Mouse (Mus musculus): ENCODE data around the gene Ehd3. TPM values are rescaled to one million over a fixed set of nuclear protein-coding genes. Genes with fewer than 3 reads are reported as not detected.
"Not testable (repeated sequence)": the region's sequence is repeated elsewhere in the genome, so short reads cannot be mapped to it uniquely, and the experiment has no call there.

Gene Ehd3
- total RNA-seq, 2 experiments from 2014 or later = 39.1 to 40.8 TPM

DNA sequence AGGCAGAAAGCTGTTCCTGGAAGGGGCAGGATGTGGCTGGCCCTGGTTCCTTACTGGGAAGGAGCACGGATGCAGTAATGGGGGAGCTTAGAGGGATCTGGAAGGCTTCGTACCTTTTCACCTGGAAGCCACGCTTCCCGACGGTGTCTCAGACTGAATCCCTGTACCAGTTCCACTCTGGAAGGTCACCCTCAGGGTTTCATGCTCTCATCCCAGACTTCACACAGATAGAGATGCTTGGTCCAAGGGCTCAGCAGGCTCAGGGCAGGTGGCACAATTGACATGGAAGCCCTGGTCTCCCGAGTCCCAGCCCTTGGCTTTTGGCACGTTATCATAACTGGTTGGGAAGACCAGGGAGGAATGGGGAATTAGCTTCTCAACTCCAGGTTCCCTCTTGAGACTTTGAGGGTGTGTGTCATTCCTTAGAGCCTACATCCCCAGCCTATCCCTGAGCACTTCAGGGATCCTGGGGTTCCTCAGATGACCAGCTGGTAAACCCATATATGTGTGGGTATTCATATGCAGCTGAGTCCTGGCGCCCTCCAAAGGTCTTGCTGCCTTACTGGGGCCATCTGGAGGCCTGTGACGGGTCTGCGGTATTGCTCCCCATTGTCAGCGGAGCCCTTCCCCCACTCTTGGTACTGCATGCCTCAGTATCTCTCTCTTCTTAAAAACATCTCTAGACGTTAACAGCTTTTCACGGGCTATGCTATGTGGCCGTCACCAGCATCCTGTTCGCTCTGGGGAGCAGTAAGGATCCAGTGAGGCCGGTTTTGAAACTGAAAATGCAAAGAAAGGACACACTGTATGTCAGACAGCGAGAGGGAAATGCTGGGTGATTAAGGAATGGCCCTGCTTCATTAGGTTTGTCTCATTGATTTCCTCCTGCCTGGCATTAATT, 19.4 kb downstream of the Ehd3 start:
- DNase-seq = no peak
- intact Hi-C loops (cut with DNase I) = no loop called here

DNA sequence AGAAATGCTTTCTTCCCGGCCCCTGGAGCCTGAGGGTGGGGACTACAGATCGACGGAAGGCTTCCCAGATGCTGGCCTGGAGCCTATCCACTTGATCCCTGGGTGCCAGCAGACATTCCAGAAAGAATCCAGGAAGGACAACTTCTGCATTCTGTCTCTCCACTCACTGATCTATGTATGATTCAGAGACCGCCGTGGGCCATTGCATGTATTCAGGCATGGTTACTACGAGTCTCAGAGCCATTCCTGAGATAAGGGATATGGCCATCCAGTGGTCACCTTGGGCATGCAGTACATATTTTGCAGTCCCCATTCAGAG, 20.0 kb downstream of the Ehd3 start:
- DNase-seq = no peak
- intact Hi-C loops (cut with DNase I) = no loop called here

DNA sequence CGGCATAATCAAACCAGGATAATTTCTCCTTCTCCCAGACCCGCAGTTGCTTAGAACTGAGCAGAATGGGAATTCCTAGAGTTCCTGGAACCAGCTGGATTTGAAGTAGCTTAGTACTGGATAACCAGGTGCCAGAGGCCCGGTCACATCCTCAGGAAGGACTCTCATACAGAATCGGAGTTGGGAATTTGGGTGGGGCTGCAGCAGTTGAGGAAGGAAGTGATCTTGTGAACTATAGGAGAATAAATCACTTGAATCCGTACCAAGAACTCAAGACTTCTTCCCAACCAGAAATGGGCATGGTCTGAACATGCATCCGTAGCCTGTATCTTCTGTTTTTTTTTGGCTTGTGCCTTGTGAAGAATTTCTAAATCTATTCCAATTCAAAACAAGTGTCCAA, 22.2 kb downstream of the Ehd3 start:
- no peak for DNase-seq
- intact Hi-C loops (cut with DNase I) = no loop called here

DNA sequence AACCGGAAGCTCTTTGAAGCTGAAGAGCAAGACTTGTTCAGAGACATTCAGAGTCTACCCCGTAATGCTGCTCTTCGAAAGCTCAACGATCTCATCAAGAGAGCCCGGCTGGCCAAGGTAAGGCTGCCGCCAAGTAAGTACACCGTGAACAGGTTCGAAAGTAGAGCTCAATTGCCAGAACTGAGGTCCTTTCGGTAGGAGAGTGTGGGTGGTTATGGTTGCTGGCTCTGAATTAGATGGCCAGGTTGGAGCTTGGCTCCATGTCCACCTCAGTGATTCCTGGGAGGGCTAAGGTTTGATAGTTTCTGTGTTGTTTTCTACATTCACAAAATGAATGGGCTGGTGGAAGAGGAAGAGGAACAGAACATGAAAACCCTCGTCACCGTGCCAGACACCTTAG, 23.5 kb downstream of the Ehd3 start:
- intact Hi-C loops (cut with DNase I) = no loop called here
- DNase-seq = no peak

DNA sequence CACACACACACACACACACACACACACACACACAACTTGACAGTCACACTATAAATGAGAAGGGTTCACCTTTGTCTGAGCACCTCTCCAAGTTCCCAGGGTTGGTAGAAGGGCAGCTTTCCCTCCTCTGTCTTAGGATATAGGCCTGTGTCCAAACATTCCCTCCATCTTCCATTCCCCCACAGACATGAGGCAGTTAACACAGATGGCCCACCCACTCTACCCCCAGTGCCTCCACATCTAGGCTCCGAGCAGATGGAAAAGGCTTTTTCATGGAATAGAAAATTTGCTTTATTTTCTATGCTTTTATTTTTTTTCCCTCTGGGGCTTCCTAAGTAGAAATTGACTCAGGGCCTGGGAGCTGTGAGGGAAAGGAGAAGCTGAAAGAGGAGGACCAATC, 26.6 kb downstream of the Ehd3 start:
- DNase-seq = no peak
- intact Hi-C loops (cut with DNase I) = no loop called here

DNA sequence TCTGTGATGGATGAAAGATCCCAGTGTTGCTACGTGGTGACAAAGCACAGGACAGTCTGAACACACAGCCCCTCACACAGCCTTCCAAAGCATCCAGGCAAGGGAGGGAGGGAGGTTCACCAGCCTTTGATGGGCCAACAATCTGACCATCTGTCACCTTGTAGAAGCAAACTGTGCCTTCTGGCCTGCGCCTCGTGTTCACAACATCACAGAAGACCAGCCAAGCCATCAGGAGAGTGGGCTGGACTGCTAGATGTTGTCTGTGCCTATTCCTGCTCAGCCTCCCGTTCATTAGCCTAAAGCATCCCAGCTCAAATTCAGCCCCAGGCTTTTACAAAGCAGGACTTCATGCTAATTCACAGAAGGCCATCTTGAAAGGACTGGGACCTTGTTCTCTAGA, 27.5 kb downstream of the Ehd3 start:
- peak; percentile 60 for DNase-seq

DNA sequence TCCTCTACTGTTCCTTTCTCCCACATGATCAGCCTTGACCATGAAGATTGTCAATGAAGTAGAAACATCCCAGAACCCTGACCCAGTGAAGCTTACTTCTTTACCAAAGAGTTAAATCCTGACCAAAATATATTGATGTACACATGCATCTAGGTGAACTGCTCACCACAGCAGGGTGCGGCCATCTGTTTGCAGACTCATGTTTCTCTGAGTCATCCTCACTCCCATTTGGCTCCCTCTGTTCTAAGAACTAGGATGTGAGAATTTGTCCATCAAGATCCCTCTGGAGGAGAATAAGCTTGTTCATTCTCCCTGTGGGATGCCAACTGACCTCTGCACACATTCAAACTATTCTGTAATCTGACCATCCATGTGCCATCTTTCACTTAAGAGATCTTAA, 29.0 kb downstream of the Ehd3 start:
- intact Hi-C loops (cut with DNase I) = no loop called here
- DNase-seq = no peak

More for the DNA sequence above, 27.5 kb downstream of the Ehd3 start:
- intact Hi-C loops (cut with DNase I) = no loop called here

DNA sequence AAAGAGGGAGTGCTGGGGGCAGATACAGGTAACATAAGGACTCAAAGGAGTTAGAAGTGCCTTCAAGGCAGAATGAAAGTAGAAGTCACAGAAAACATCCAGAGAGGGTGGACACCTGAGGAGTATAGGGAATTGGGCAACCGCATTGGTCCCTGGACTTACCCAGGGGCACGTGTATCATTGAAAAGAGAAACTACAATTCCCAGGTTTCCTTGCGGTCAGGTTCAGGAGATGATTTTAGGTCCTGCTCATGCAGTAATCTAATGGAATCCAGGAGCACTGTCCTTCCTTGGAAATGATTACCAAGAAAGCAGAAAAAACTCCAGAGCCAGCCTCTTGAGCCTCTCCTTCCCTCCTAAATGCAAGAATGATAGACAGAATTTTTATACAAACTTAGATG, 29.5 kb downstream of the Ehd3 start:
- intact Hi-C loops (cut with DNase I) = no loop called here

DNA sequence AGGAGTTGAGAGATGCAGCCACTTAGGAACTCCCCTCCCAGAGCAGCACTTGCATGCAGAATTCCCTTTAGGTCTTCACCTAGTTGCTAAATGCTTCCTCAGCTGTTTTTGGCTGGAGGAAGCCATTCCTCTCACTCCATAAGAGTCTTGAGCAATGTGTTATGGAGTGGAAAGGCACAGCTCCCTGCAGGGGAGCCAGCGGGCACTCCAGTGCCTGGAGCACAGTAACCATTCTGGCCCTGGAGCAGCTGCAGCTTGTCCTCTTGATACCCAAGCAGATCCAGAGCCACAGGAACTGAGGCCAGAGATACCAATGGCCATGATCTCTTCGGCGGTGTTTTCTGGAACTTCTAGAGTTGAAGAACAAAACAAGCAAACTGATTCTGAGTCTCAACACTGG, 32.7 kb downstream of the Ehd3 start:
- intact Hi-C loops (cut with DNase I) = no loop called here
- no peak for DNase-seq

More for the DNA sequence above, 29.5 kb downstream of the Ehd3 start:
- DNase-seq = no peak

DNA sequence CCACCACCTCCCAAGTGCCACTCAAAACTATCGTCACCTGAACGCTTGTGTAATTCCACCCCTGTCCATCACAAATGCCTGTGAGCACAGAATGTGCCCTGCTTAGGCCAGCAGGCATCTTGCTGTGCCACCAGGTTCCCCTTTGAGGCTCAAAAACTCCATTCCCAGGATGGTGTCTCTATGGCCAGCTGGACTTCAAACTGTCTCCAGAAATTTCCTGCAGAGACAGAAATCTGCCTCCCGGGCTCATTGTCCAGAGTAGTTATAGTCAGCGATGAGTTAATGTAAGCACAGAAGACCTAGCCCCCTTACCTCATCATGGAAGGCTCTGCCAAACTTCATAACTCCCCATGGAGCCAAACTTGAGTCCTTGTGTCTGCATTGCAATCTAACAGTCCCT, 33.3 kb downstream of the Ehd3 start:
- intact Hi-C loops (cut with DNase I) = no loop called here
- DNase-seq = no peak

DNA sequence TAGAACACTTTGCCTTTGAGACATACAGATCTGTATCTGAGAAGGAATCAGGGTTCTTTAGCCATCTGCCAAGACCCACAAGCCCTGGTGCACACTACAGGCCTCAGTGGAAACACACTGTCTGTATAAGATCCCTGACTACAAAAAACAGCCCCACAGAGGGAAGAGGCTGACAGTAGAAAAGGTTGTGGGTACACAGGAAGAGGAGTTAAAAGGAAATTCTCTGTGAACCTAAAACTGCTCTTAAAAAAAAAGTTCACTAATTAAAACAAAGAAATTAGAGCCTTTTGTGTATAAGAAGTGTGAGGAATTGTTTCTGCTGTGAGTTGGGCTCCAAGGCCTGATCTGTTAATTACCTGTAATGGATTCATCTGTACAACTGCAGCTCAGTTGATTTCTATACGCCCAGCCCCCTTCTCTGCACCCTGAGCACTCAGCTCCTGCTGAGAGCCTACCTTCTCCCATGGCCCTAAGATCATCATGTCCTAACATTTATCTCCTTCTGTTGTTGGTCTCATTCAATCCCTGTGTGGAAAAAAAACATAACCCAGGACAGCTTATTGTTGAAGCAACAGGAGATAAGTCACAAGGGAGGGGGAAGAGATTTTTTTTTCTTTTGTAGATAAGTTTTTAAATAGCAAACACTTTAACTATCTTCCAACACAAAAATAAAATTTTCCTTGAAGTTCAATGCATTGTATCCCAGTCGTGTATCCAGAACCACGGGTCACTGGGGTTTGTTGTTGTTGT, 35.3 kb downstream of the Ehd3 start:
- intact Hi-C loops (cut with DNase I) = no loop called here
- no peak for DNase-seq

DNA sequence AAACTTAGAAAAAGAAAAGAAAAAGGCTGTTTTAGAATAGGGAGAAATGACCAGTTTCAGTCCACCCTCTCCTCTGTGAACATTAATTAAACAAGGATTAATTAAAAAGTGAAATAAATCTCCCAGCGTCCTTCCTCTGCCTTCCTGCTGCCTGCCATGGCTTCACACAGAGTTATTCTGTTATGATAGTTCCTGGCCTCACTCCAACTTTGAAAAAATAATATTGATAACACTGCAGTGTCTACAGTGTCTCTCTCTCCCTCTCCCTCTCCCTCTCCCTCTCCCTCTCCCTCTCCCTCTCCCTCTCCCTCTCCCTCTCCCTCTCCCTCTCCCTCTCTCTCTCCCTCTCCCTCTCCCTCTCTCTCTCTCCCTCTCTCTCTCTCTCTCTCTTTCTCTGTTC, 35.9 kb downstream of the Ehd3 start:
- DNase-seq; intact Hi-C loops (cut with DNase I): not testable (repeated sequence)

DNA sequence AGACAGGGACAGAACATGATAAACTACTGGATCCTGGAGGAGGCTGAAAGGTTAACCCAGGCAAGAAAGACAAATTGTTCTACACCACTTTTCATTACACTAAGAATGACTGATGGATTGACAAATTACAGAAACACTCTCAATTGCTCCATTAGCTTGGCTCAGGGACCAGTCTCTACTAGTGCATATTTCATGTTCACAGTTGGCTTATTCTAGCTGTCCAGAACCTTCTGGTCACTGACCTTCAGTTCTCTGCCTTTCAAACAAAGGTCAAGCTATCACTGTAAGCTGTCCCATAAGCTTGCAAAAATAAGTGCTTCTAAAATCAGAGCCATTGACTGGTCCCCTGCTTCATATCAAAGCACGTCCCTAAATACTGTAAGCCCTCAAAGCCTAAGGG, 39.0 kb downstream of the Ehd3 start:
- intact Hi-C loops (cut with DNase I) = no loop called here

DNA sequence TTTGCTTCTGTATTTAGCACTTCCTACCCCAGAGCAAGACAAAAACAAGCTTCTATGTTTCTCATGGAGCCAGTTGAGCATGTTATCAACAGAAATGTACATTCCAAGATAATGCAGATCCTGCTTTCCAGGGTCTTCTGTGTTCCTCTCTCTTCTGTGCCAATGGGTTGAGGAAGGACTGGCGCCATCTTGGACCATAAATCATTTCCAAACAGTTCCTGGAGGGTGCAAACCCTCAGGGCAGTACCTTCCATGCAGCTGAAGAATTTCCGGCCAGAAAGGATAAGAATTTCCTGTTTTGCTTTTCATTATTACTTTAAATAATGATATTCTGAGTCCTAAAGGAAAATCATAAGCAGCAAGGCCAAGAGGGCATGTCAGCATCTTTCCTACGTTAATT, 41.7 kb downstream of the Ehd3 start:
- intact Hi-C loops (cut with DNase I) = no loop called here

More for the DNA sequence above, 39.0 kb downstream of the Ehd3 start:
- no peak for DNase-seq

DNA sequence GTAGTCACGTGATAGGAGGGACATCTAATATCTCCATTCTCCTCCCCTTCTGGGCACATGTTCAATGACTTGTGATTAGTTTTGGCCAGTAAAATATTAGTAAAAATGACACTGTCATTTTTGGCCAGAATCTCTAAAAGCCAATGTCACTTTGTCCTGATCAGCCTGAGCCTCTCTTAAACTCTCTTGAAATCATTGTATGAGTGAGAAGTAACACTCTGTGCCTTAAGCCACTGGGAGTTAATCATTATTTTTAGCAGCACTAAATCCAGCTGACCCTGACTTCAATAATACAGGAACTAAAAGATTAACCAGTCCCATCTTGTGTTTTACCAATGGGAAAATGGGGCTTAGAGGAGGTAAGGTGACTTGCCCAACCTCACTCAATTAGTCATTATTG, 43.5 kb downstream of the Ehd3 start:
- no peak for DNase-seq
- intact Hi-C loops (cut with DNase I) = no loop called here

More for the DNA sequence above, 41.7 kb downstream of the Ehd3 start:
- no peak for DNase-seq

DNA sequence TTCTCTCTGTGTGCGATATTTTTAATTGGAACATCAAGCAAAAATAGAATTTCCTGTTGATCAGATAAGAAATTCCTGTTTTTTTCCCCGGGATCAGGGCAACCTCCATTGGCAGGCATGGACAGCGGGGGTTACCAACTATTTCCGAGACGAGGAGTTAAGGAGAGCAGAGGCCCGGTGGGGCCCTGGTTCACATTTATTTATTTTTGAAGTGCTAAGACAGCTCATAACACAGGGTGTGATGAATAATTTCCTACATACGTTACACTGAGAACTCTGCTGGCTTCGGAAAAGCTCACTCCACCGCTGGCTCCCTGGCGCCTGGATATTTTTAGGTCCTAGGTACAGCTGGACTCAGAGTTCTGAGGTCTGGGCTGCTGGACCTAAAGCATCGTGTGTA, 49.1 kb downstream of the Ehd3 start:
- DNase-seq = no peak
- intact Hi-C loops (cut with DNase I) = no loop called here

DNA sequence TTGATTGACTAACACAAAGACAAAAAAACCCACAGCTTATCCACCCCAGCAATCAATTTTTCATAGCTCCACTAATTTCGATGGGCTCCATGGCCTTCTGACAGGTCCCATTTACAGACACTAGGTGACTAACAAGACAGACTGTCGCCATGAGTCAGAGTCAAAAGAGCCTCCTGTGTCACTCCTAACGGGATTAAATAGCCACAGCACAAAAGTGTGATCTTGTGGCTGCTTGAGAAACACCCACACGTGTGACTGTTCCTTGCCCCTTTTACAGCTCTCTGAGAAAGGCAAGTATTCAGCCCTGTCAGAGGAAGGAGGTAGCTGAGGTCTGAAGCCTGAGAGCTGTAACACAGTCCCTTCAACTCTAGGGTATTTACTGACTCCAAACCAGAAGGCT, 49.8 kb downstream of the Ehd3 start:
- intact Hi-C loops (cut with DNase I) = no loop called here
- no peak for DNase-seq

DNA sequence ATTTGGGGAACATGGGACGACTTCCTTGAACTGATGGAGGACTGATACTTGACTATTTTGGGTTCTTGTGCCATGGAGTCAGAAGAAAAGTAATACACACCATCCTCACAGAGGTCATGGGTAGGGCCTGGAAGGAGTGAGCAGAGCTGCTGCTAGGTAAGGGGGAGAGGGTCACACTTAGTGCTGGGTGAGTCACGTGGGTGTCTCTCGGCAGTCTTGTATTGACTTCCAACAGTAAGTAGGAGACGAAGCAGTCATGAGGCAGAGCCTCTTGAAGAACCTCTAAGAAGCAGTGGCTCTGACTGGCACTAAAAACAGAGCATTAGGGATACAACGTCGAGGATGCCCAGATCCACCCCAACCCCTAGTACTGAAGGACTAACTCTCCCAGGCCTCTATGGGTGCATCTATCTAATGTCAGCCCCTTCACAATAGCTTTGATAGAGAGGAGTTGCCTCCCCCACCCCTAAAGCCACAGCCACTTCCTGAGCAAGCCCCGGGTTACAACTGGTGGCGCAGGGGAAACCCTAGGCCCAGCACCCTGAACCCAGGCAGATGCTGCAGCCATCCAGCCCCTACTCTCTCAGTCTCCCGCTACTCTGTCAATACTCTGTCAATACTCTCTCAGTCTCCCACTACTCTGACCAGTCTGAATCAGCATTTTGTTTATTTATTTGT, 65.2 kb downstream of the Ehd3 start:
- DNase-seq = no peak

DNA sequence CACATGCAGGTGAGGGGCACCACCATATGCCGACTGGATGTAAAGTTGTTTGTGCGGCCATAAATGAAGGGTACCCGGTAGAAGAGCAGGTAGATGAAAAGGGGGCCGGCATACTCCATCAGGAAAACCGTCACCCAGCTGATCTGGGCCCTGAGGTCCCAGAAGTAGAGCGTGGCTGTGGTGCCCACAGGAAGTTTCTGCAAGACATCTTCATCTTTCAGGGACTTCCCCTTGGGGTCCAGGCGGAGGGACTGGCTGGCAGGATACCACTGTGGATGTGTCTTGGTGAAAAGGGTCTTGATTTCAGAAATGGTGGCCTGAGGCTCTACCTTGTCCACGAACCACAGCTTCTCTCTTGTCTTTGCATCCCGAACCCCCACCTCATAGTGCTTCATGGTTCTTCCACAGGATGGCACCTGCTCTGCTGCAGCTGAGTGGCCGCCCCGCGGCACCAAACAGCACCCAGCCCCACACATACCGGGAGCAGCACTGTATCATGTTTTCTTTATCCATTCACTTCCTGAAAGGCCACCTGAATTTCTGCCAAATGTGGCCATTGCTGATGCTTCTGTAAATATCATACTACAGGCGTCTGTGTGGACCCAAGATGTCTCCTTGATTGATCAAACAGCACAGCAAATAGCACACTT, 67.1 kb downstream of the Ehd3 start:
- no peak for DNase-seq
- intact Hi-C loops (cut with DNase I) = no loop called here

More for the DNA sequence above, 65.2 kb downstream of the Ehd3 start:
- intact Hi-C loops (cut with DNase I) = no loop called here

DNA sequence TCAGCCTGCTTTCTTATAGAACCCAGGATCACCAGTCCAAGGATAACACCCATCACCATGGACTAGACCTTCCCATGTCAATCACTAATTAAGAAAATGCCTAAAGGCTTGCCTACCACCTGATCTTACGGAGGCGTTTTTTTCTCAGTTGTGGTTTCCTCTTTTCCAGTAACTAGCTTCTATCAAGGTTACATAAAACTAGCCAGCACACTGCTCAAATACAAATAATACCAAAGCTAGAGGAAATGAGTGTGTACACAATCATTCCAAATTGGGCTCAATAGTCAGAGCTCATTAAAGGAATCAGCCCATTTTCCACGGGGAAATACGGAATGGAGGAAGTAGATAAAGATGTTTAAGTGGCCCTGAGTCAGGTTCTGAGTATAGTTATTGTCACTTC, 71.3 kb downstream of the Ehd3 start:
- intact Hi-C loops (cut with DNase I) = no loop called here
- no peak for DNase-seq

DNA sequence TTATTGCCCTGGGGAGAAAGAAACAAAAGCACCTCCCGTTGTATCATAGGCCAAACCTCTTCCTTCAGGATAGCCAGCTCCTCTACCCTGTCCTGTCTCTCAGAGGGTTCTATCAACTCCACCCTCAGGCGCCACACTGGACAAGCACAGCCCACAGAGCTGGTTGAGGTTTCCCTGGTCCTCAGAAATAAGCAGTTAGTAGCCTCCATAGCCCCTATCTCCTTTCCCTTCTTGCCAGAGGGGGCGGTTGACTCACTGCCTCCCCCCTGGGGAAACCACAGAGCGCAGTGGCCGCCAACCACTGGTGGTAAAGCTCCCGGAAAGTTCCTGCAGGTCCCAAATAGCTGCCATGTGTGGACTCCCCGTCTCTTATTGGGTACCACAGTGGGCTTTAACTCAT, 71.7 kb downstream of the Ehd3 start:
- intact Hi-C loops (cut with DNase I) = no loop called here
- DNase-seq = no peak

All from left cerebral cortex, postnatal 4 days (tissue).